Mouse (Mus musculus) Patski (cell line): ENCODE results near the gene Atg13. TPM values are rescaled to one million over a fixed set of nuclear protein-coding genes. Genes with fewer than 3 reads are reported as not detected.

Experiments
- ATAC-seq: fragments of 100-300 bp; one replicate; pipeline ENCODE4 v1.8.0; 2021
- CTCF ChIA-PET: fragments of 350-600 bp; sonication (Branson Sonifier 250); formaldehyde crosslinking; loops from one replicate; lab custom pipeline; 2022; ENCODE audit warnings: inconsistent platforms; lab: Charles Lee
- POLR2A ChIA-PET: fragments of 350-600 bp; sonication (Branson Sonifier 250); formaldehyde crosslinking; loops from one replicate; lab custom pipeline; 2022; ENCODE audit warnings: antibody characterized with exemption, inconsistent platforms; lab: Charles Lee
- DNase-seq: peaks from one replicate; pipeline ENCODE4 v3.0.0-alpha.2; 2011; ENCODE audit warnings: low read depth, low spot score
- H3K27me3 ChIP-seq: fragments of 371-371 bp; one replicate; pipeline ENCODE4 v1.5.1; 2021
- CTCF ChIP-seq: fragments of 100-300 bp; IDR thresholded peaks from one replicate; pipeline ENCODE4 v1.5.1; 2021
- in situ Hi-C: fragments of 300-500 bp; cut with MboI; formaldehyde crosslinking; loops from 3 replicates; pipeline ENCODE4 v1.11.1; 2018; ENCODE audit warnings: low pct_unique_long_range_greater_than_20kb, mixed read lengths
- polyA plus RNA-seq: library from polyadenylated mRNA; unstranded; gene quantifications from one replicate; pipeline ENCODE4 v1.2.3, GENCODE M21; 2021

Atg13 gene
- polyA plus RNA-seq, 1 experiment from 2014 or later: 25.3 TPM

DNA sequence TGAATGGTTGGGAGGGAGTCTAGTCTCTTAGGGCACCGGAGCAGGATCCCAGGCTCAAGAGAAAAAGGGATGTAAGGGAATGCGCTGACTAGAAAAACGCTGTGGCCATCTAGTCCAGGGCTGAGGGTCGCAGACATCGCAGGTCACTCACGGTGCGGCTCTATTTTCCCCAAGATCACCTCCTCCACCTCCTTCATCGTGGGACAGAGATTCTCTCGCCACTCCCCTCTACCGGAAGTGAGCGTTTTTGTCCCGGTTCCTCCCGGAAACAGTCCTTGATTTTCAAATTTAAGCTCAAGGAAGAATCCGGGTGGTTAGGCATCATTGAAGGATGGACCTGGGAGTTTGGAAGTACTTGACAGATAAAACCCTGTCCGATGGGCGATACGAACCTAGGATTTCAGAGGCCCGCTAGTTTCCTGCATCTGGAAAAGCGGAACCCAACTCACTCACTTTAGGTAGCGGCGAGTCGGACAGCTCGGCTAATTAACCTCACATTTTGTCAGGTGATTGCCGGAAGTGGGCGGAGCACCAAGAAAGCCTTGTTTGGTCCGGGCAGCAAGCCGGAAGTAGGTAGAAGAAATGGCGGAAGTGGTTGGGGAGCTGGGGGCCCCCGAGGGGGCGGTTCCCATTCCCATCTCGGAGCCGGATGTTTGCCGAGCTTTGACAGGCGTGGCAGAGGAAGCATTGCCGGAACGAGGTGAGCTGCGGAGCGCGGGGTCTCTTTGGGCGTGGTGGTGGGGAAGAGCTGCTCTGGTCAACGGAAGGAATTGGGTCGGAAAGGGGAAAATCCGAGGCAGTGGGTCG is 60.6 kb downstream of the Atg13 start, which contains the start of the genes Zfp408 and Arhgap1:
TSS of gene Zfp408 (minus strand) at position 239 of the 807 bp plus-strand sequence.
TSS of gene Arhgap1 (plus strand) at position 308 of the 807 bp plus-strand sequence.
- DNase-seq (peak; percentile 95), ATAC-seq (peak; percentile 78)
- CTCF ChIA-PET: interaction anchor here (0.7 kb wide), 1 partner anchor 805 kb away, joined by 3 read pairs; no protein-coding TSS in a partner anchor
- POLR2A ChIA-PET: interaction anchor here (1.0 kb wide), 1 partner anchor 12 kb away, joined by 3 read pairs; no protein-coding TSS in a partner anchor
- in situ Hi-C loops: no loop called here
- H3K27me3 ChIP-seq: no peaks in the 10 kb centered on the region
- no peak for TF ChIP-seq CTCF

DNA sequence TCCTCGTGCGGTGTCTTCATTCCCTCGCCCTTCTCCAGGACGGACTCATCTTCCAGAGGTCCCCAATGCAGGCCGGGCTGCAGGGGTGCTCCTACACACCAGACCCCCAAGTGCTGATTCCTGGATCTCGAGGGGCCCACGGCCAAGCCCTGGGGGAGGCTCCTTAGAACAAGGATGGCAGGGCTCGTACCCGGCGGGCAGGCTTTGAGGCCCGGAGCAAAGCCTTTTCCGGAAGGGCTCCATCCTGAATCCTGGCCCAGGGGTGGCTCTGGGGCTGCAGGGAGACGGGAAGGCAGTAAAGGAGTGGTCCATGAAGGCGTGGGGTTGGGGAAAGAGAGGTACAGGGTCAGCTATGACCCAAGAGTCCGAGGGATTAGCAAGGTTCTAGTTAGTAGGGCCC is 61.2 kb downstream of the Atg13 start:
- TF ChIP-seq CTCF: no peak
- ATAC-seq: peak; percentile 16
- no peaks in the 10 kb centered on the region for H3K27me3 ChIP-seq
- POLR2A ChIA-PET: interaction anchor here (1.0 kb wide), 1 partner anchor 11 kb away, joined by 3 read pairs; no protein-coding TSS in a partner anchor
- CTCF ChIA-PET: no interaction called here
- no peak for DNase-seq
- in situ Hi-C loops: no loop called here

DNA sequence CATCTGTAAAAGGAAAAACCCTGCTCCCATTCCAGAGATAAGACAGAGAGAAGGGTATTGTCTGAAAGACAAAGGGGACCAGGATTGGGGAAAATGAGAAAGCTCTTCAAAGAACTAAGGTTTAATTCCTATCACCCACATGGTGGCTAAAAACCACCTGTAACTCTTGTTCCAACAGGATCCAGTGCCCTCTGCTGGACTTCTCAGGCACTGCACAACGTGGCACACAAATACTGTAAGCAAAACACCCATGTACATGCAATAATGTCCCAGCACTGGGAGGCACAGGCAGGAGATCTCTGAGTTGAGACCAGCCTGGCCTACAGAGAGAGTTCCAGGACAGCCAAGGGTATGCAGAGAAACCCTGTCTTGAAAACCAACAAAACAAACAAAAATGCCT is 63.6 kb downstream of the Atg13 start:
- no peak for TF ChIP-seq CTCF
- ATAC-seq: no peak
- ChIA-PET CTCF (interaction anchor here (0.6 to 1.5 kb wide), 7 partner anchors 11 to 49 kb away, joined by 3 to 5 read pairs (median 3); partner anchors contain the start of gene F2), POLR2A (interaction anchor here (1.5 kb wide), 1 partner anchor 10 kb away, joined by 3 read pairs; the partner anchor contains the start of gene F2)
- H3K27me3 ChIP-seq: no peaks in the 10 kb centered on the region
- DNase-seq: no peak
- in situ Hi-C loops: no loop called here

DNA sequence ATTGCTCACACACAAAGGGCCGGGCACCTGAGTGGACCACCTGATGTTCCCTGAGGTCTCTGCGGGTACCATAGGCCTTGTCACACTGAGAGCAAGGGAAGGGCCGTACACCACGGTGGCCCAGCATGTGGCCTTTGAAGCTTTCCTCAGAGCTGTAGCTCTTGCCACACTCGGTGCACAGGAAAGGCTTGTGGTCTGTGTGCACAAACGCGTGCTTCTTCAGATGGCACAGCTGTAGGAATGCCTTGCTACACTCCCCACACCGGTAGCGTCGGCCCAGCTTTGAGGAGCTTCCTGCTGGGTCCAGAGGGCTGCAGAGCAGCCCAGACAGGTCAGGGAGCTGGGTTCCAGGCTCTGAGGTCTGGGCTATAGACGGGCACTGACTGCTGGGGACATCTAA is 64.6 kb downstream of the Atg13 start:
- DNase-seq: no peak
- POLR2A ChIA-PET: interaction anchor here (1.5 kb wide), 1 partner anchor 9 kb away, joined by 3 read pairs; the partner anchor contains the start of gene F2
- no peak for ATAC-seq
- CTCF ChIA-PET: interaction anchor here (1.5 kb wide), 1 partner anchor 40 kb away, joined by 5 read pairs; no protein-coding TSS in a partner anchor
- no peak for TF ChIP-seq CTCF
- H3K27me3 ChIP-seq: no peaks in the 10 kb centered on the region
- in situ Hi-C loops: no loop called here

DNA sequence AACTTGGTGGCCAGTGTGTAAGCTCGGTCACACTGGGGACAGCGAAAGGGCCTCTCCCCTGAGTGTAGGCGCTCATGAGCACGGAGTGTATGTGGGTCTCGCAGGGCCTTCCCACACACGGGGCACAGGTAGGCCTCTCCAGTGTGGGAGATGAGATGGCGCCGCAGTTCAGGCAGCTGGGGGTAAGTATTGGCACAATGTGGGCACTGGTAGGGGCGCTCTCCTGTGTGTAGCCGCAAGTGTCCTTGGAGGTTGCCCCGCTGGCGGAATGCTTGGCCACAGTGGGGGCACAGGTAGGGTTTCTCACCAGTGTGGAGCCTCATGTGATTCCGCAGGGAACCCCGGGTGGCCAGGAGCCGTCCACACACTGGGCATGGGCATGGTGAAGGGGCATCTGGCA is 65.0 kb downstream of the Atg13 start:
- ChIA-PET POLR2A (interaction anchor here (1.5 kb wide), 1 partner anchor 9 kb away, joined by 3 read pairs; the partner anchor contains the start of gene F2), CTCF (interaction anchor here (1.6 kb wide), 1 partner anchor 12 kb away, joined by 5 read pairs; no protein-coding TSS in a partner anchor)
- no peak for TF ChIP-seq CTCF
- ATAC-seq (no peak), DNase-seq (no peak)
- no peaks in the 10 kb centered on the region for H3K27me3 ChIP-seq
- in situ Hi-C loops: no loop called here

DNA sequence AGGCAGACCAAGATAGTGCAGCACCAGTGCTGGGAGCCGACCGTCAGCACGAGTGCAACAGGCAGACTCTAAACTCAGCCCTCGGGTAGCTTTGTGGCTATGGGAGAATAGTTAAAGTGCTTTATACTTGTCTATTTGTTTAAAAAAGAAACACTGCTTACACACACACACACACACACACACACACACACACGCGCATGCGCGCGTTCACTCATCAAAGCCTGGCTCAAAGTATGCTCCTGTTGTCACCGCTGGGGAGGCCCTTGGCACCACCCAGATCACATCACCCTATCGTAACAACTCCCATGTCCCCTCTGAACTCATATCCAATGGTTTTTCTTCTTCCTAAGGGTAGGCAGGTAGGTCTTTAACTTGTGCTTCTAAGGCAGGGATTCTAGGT is 66.4 kb downstream of the Atg13 start:
- no peak for DNase-seq
- ChIA-PET CTCF (interaction anchor here (1.6 kb wide), 1 partner anchor 11 kb away, joined by 5 read pairs; no protein-coding TSS in a partner anchor), POLR2A (interaction anchor here (0.6 to 0.7 kb wide), 2 partner anchors 26 to 203 kb away, joined by 3 to 4 read pairs; no protein-coding TSS in a partner anchor)
- ATAC-seq: no peak
- TF ChIP-seq CTCF: no peak
- H3K27me3 ChIP-seq: no peaks in the 10 kb centered on the region
- in situ Hi-C loops: no loop called here

DNA sequence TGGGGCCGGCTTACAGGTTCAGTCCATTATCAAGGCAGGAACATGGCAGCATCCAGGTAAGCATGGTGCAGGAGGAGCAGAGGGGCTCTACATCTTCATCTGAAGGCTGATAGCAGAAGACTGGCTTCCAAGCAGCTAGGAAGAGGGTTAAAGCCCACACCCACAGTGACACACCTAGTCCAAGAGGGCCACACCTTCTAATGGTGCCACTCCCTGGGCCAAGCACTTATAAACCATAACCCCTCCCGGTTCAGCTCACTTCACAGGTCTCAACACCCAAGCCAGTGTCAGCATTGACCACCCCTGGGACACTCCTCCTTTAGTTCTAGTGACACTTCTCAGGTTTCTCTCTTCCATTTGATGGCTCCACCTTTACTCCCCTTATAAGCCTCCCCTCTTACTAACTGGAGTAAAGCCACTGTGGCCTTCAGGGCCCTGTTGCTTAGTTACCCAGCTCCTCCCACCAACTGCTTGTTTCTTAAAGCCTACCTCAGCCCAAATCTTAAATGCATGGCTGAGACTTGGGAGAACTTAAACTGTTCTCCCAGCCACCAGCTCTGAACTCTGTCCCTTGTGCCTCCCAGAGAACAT is 67.5 kb downstream of the Atg13 start:
- POLR2A ChIA-PET: interaction anchor here (0.6 kb wide), 1 partner anchor 10 kb away, joined by 3 read pairs; no protein-coding TSS in a partner anchor
- DNase-seq: no peak
- no peak for ATAC-seq
- TF ChIP-seq CTCF: no peak
- in situ Hi-C loops: no loop called here
- CTCF ChIA-PET: no interaction called here
- H3K27me3 ChIP-seq: no peaks in the 10 kb centered on the region

DNA sequence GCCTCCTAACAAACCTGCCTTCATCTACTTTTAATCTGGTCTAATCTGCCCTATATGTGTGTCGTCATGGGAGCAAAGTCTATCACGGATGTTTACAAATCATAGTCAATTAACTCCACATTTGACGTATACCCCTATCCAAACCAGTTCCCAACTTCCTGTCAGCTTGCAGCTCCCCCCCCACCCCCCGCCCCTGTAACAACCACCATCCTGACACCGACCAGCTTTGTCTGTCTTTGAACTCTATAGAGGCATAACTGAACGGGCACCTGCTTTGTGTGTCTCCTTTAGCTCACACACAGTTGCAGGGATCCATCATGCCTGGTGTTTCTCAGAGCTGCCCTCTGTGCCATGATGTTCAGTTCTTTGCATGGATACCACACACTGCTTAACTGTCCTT is 71.4 kb downstream of the Atg13 start:
- CTCF ChIA-PET: no interaction called here
- no peak for TF ChIP-seq CTCF
- in situ Hi-C loops: no loop called here
- no peaks in the 10 kb centered on the region for H3K27me3 ChIP-seq
- POLR2A ChIA-PET: no interaction called here
- DNase-seq (no peak), ATAC-seq (no peak)

DNA sequence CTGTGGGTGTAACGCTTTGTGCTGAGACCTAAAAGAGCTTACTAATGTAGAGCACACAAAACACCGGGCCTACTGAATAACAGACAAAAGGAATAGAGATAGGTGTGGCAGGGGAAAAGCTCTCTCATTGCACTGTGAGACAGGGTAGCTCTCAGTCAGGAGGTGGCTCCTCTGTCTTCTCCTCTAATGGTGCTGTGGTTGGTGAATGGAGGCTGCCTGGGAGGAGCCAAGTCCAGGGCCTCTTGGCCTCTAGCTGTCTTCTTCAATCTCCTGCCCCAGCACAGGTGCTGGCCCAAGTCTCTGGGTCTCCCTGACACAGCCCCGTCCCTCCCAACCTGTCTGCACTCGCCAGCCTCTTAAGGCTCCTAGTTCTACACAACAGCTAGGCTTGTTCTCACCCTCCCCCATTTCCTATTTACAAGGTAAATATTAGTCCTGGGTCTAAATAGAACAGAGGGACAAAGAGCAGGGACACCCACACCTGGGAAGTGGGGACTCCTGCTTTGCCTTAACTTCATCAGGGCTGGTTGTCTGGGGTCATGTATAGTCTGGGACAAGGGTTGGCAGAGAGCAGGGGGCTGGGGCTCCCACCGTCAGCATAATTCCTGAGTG is 73.5 kb downstream of the Atg13 start:
- no peak for TF ChIP-seq CTCF
- no peaks in the 10 kb centered on the region for H3K27me3 ChIP-seq
- ChIA-PET POLR2A (interaction anchor here (1.1 kb wide), 1 partner anchor 9 kb away, joined by 3 read pairs; no protein-coding TSS in a partner anchor), CTCF (no interaction called here)
- no peak for DNase-seq
- in situ Hi-C loops: no loop called here
- no peak for ATAC-seq

DNA sequence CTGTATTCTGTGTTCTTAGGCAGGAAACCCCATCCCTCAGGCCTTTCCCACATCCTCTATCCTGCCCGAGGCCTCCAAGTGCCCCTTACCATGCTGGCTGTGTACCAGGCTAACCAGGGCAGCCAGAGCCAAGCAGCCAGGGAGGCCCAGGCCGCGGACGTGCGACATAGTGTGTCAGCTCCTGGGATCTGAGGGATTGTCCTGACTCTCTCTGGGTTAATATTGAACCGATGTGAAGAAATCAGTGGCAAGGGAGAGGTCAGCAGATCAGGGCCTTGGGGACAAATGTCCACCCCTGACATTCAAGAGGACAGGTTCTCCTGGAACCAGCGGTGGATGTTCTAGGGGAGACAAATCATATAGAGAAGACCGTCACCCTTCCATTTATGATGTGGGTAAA is 74.1 kb downstream of the Atg13 start, which contains the start of gene F2:
TSS of gene F2 (minus strand) at position 186 of the 400 bp plus-strand sequence.
- POLR2A ChIA-PET: interaction anchor here (1.1 kb wide), 1 partner anchor 10 kb away, joined by 3 read pairs; no protein-coding TSS in a partner anchor
- no peak for ATAC-seq
- no peak for DNase-seq
- TF ChIP-seq CTCF: no peak
- in situ Hi-C loops: no loop called here
- no peaks in the 10 kb centered on the region for H3K27me3 ChIP-seq
- CTCF ChIA-PET: interaction anchor here (1.2 kb wide), 1 partner anchor 10 kb away, joined by 3 read pairs; no protein-coding TSS in a partner anchor
